Mouse (Mus musculus): Measurements from ENCODE around the gene Kcnk10. TPM values are rescaled to one million over a fixed set of nuclear protein-coding genes. Genes with fewer than 3 reads are reported as not detected.

The Kcnk10 gene
- polyA plus RNA-seq, 1 experiment from 2014 or later: 0.74 TPM

- 87% methylated on average over 5 of the region's 5 CpGs for WGBS
- Histone ChIP-seq H3K4me3 (ENCODE audit: low read depth, low read length) (no peak overlapping the region), H3K4me1 (replicated peaks; ENCODE audit: control insufficient read depth, insufficient read depth, low read length) (no peaks in the 10 kb centered on the region), H3K36me3 (ENCODE audit: control insufficient read depth, insufficient read depth) (no peaks in the 10 kb centered on the region), H3K9me3 (ENCODE audit: control insufficient read depth) (no peaks in the 10 kb centered on the region), H3K9ac (ENCODE audit: low read depth, low read length) (no peak overlapping the region), H3K4me2 (replicated peaks; ENCODE audit: low read depth) (no peak overlapping the region), H3K27me3 (replicated peaks; ENCODE audit: control insufficient read depth, insufficient read depth, low read length) (no peaks in the 10 kb centered on the region), H3K27ac (ENCODE audit: low read depth, low read length) (no peak overlapping the region)
- no peak for ATAC-seq
- TF ChIP-seq CTCF (IDR thresholded peaks at IDR 0.05; ENCODE audit: low read depth): no peak
Measured at GRCm38 (mm10) chr12:98444860-98445259, 133.2 kb downstream of the Kcnk10 start.

- no peak overlapping the region for H3K4me3 ChIP-seq (ENCODE audit: low read depth, low read length)
- H3K9me3 ChIP-seq (ENCODE audit: control insufficient read depth): no peaks in the 10 kb centered on the region
- no peak overlapping the region for H3K9ac ChIP-seq (ENCODE audit: low read depth, low read length)
- WGBS: 80% methylated on average over 3 of the region's 3 CpGs
- H3K4me2 ChIP-seq (replicated peaks; ENCODE audit: low read depth): no peak overlapping the region
- H3K36me3 ChIP-seq (ENCODE audit: control insufficient read depth, insufficient read depth): no peaks in the 10 kb centered on the region
- H3K27ac ChIP-seq (ENCODE audit: low read depth, low read length): no peak overlapping the region
- H3K27me3 ChIP-seq (replicated peaks; ENCODE audit: control insufficient read depth, insufficient read depth, low read length): no peaks in the 10 kb centered on the region
- no peak for ATAC-seq
- TF ChIP-seq CTCF (IDR thresholded peaks at IDR 0.05; ENCODE audit: low read depth): no peak
- no peaks in the 10 kb centered on the region for H3K4me1 ChIP-seq (replicated peaks; ENCODE audit: control insufficient read depth, insufficient read depth, low read length)
Measured at GRCm38 (mm10) chr12:98443754-98444153, 134.4 kb downstream of the Kcnk10 start.

DNA sequence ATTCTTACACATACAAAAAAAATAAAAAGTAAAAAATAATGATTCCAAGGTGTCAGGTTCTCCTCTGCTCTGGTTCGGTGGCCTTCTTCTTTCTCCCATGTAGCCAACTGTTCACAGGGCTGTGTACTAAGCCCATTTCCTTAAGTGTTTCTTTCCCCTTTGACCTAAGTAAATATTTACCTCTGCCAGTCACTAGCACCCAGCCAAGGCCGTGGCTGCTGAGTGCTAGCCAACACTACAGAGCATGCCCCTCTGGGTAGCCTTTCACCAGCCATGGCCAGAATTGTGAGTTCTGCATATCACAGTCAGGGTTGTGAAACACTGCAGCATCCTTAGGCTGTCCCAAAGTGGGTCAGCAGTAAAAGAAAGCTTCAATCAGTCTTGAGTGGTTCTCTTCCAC, 140.0 kb downstream of the Kcnk10 start:
- Histone ChIP-seq H3K36me3 (ENCODE audit: control insufficient read depth, insufficient read depth) (no peaks in the 10 kb centered on the region), H3K4me1 (replicated peaks; ENCODE audit: control insufficient read depth, insufficient read depth, low read length) (no peaks in the 10 kb centered on the region), H3K4me3 (ENCODE audit: low read depth, low read length) (no peak overlapping the region), H3K4me2 (replicated peaks; ENCODE audit: low read depth) (no peak overlapping the region), H3K9ac (ENCODE audit: low read depth, low read length) (no peak overlapping the region), H3K9me3 (ENCODE audit: control insufficient read depth) (no peaks in the 10 kb centered on the region), H3K27ac (ENCODE audit: low read depth, low read length) (no peak overlapping the region), H3K27me3 (replicated peaks; ENCODE audit: control insufficient read depth, insufficient read depth, low read length) (no peaks in the 10 kb centered on the region)
- no peak for TF ChIP-seq CTCF (IDR thresholded peaks at IDR 0.05; ENCODE audit: low read depth)
- WGBS: 18% methylated on average over 2 of the region's 2 CpGs
- no peak for ATAC-seq

DNA sequence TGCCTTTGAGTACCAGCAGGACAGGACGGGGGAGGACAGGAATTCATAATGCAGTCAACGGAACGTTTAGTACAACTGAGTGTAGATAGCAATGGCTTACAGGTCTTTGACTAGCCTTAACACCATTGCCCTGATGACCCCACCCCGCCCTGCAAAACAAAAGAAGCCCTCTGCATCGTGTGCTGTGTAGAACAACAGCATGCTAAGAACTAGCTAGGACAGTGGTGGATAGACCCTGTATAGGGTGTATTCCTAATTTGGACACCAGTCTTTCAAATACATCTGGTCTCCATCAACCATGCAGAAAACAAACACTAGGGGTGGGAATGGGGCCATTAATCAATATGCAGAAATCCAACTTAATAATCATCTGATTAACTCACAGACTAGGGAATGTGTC, 147.4 kb downstream of the Kcnk10 start:
- Histone ChIP-seq H3K27ac (ENCODE audit: low read depth, low read length) (no peak overlapping the region), H3K4me2 (replicated peaks; ENCODE audit: low read depth) (no peak overlapping the region), H3K27me3 (replicated peaks; ENCODE audit: control insufficient read depth, insufficient read depth, low read length) (no peaks in the 10 kb centered on the region), H3K4me3 (ENCODE audit: low read depth, low read length) (no peak overlapping the region), H3K9me3 (ENCODE audit: control insufficient read depth) (no peaks in the 10 kb centered on the region), H3K36me3 (ENCODE audit: control insufficient read depth, insufficient read depth) (no peaks in the 10 kb centered on the region), H3K9ac (ENCODE audit: low read depth, low read length) (no peak overlapping the region), H3K4me1 (replicated peaks; ENCODE audit: control insufficient read depth, insufficient read depth, low read length) (no peaks in the 10 kb centered on the region)
- no peak for ATAC-seq
- 82% methylated on average over 5 of the region's 5 CpGs for WGBS
- TF ChIP-seq CTCF (IDR thresholded peaks at IDR 0.05; ENCODE audit: low read depth): no peak

DNA sequence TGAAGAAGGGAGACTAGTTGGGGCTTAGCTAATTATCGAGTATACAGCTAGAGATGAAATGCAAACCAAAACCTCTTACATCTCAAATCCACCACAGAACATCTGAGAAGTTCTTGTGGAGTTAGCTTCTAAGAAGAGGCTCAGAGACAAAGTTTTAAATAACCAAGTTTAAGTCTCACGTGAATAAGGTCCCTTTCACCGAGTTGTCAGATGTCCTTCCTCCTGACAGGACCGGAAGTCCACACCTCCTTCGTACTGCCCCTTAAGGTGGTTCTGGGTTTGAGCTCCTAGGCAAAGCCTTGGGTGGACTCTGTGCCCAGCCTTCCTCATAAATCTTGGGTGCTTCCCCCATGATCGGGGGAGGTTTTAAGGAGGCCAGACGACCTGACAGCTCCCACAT, 156.8 kb downstream of the Kcnk10 start:
- Histone ChIP-seq H3K27me3 (replicated peaks; ENCODE audit: control insufficient read depth, insufficient read depth, low read length) (no peaks in the 10 kb centered on the region), H3K4me3 (ENCODE audit: low read depth, low read length) (no peak overlapping the region), H3K9ac (ENCODE audit: low read depth, low read length) (no peak overlapping the region), H3K9me3 (ENCODE audit: control insufficient read depth) (no peaks in the 10 kb centered on the region), H3K36me3 (ENCODE audit: control insufficient read depth, insufficient read depth) (no peaks in the 10 kb centered on the region), H3K4me1 (replicated peaks; ENCODE audit: control insufficient read depth, insufficient read depth, low read length) (no peaks in the 10 kb centered on the region), H3K27ac (ENCODE audit: low read depth, low read length) (no peak overlapping the region), H3K4me2 (replicated peaks; ENCODE audit: low read depth) (no peak overlapping the region)
- WGBS: 81% methylated on average over 7 of the region's 7 CpGs
- no peak for ATAC-seq
- no peak for TF ChIP-seq CTCF (IDR thresholded peaks at IDR 0.05; ENCODE audit: low read depth)

DNA sequence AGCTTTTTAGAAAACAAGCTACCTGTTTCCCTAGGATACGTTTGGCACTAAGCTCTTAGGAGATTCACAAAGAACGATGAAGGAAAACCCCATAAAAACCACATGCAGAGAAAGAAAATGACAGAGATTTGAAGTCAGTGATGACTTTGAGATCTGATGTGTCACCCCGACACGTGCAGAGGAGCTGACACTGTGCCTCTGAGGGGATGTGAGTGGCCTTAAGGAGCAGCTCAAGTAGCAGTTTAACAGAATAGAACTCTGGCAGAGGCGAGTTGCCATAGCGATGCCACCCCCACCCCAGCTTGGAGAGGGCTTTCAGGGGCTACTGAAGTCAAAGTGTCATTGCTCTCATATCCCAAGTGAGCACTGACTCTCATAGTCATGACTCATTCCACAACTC, 158.3 kb downstream of the Kcnk10 start:
- Histone ChIP-seq H3K27me3 (replicated peaks; ENCODE audit: control insufficient read depth, insufficient read depth, low read length) (no peaks in the 10 kb centered on the region), H3K36me3 (ENCODE audit: control insufficient read depth, insufficient read depth) (no peaks in the 10 kb centered on the region), H3K27ac (ENCODE audit: low read depth, low read length) (no peak overlapping the region), H3K4me2 (replicated peaks; ENCODE audit: low read depth) (no peak overlapping the region), H3K9me3 (ENCODE audit: control insufficient read depth) (no peaks in the 10 kb centered on the region), H3K9ac (ENCODE audit: low read depth, low read length) (no peak overlapping the region), H3K4me3 (ENCODE audit: low read depth, low read length) (no peak overlapping the region), H3K4me1 (replicated peaks; ENCODE audit: control insufficient read depth, insufficient read depth, low read length) (no peaks in the 10 kb centered on the region)
- 80% methylated on average over 6 of the region's 6 CpGs for WGBS
- ATAC-seq: no peak
- no peak for TF ChIP-seq CTCF (IDR thresholded peaks at IDR 0.05; ENCODE audit: low read depth)

DNA sequence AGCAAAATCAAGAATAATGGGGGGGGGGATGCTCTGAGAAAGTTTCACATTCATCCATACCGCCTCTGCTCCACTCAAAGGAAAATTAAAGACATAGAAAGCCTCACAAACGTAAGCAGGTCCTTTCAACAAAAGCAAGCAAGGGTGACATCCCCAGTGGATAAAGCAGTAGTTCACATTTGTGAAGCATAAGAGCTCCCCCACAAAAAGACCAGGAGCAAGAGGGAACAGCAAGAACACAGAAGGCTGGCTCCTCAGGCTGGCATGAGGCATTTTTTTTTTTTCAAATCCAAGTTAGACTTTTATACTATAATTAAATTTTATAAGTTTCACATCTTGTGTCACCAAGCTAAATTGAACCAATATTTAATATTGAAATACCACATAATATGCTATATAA, 168.5 kb downstream of the Kcnk10 start:
- H3K27ac ChIP-seq (ENCODE audit: low read depth, low read length): no peak overlapping the region
- no peaks in the 10 kb centered on the region for H3K9me3 ChIP-seq (ENCODE audit: control insufficient read depth)
- no peak overlapping the region for H3K9ac ChIP-seq (ENCODE audit: low read depth, low read length)
- no peak overlapping the region for H3K4me2 ChIP-seq (replicated peaks; ENCODE audit: low read depth)
- 68% methylated on average over 2 of the region's 2 CpGs for WGBS
- H3K4me1 ChIP-seq (replicated peaks; ENCODE audit: control insufficient read depth, insufficient read depth, low read length): no peaks in the 10 kb centered on the region
- no peaks in the 10 kb centered on the region for H3K36me3 ChIP-seq (ENCODE audit: control insufficient read depth, insufficient read depth)
- H3K27me3 ChIP-seq (replicated peaks; ENCODE audit: control insufficient read depth, insufficient read depth, low read length): no peaks in the 10 kb centered on the region
- ATAC-seq: no peak
- TF ChIP-seq CTCF (IDR thresholded peaks at IDR 0.05; ENCODE audit: low read depth): peak; percentile 13; the same call in 1 of the 2 replicates
- no peak overlapping the region for H3K4me3 ChIP-seq (ENCODE audit: low read depth, low read length)
